Mouse (Mus musculus): Measurements from ENCODE around the gene Kcna2. TPM values are rescaled to one million over a fixed set of nuclear protein-coding genes. Genes with fewer than 3 reads are reported as not detected.

Kcna2 gene
- polyA plus RNA-seq, 1 experiment from 2014 or later = 0.13 TPM

- no peak overlapping the region for H3K27ac ChIP-seq (ENCODE audit: low read length)
- no peak overlapping the region for H3K4me3 ChIP-seq (ENCODE audit: low read depth, low read length)
- H3K36me3 ChIP-seq (ENCODE audit: control insufficient read depth, insufficient read depth) = no peaks in the 10 kb centered on the region
- H3K9me3 ChIP-seq (replicated peaks; ENCODE audit: control insufficient read depth, low read length) = no peaks in the 10 kb centered on the region
- no peak overlapping the region for H3K4me2 ChIP-seq (ENCODE audit: low read depth, low read length)
- WGBS (ENCODE audit: insufficient replicate concordance) = 65% methylated on average over 7 of the region's 7 CpGs
- H3K4me1 ChIP-seq (ENCODE audit: control insufficient read depth, low read depth, low read length) = no peaks in the 10 kb centered on the region
- peaks cover 4% of the 10 kb centered on the region; the same call in 1 of the 2 replicates for H3K27me3 ChIP-seq (ENCODE audit: control insufficient read depth, insufficient read depth, low read depth, low read length)
- no peak overlapping the region for H3K9ac ChIP-seq (ENCODE audit: low read depth, low read length)
- ATAC-seq (ENCODE audit: low read depth) = no peak
These were observed 57.9 kb downstream of the Kcna2 start for GRCm38 (mm10) chr3:107158856-107159255.

- Histone ChIP-seq H3K36me3 (ENCODE audit: control insufficient read depth, insufficient read depth) (no peaks in the 10 kb centered on the region), H3K27ac (ENCODE audit: low read length) (no peak overlapping the region), H3K4me2 (ENCODE audit: low read depth, low read length) (no peak overlapping the region), H3K27me3 (ENCODE audit: control insufficient read depth, insufficient read depth, low read depth, low read length) (peaks cover 4% of the 10 kb centered on the region; the same call in 1 of the 2 replicates), H3K4me3 (ENCODE audit: low read depth, low read length) (no peak overlapping the region), H3K9ac (ENCODE audit: low read depth, low read length) (no peak overlapping the region), H3K4me1 (ENCODE audit: control insufficient read depth, low read depth, low read length) (no peaks in the 10 kb centered on the region), H3K9me3 (replicated peaks; ENCODE audit: control insufficient read depth, low read length) (no peaks in the 10 kb centered on the region)
- 41% methylated on average over 3 of the region's 3 CpGs for WGBS (ENCODE audit: insufficient replicate concordance)
- ATAC-seq (ENCODE audit: low read depth) = no peak
These were observed 58.5 kb downstream of the Kcna2 start for GRCm38 (mm10) chr3:107159418-107159817.

GRCm38 (mm10) chr3:107159859-107160324, 58.9 kb downstream of the Kcna2 start:
- Histone ChIP-seq H3K4me1 (ENCODE audit: control insufficient read depth, low read depth, low read length) (no peaks in the 10 kb centered on the region), H3K36me3 (ENCODE audit: control insufficient read depth, insufficient read depth) (no peaks in the 10 kb centered on the region), H3K27me3 (ENCODE audit: control insufficient read depth, insufficient read depth, low read depth, low read length) (peaks cover 4% of the 10 kb centered on the region; the same call in 1 of the 2 replicates), H3K4me3 (ENCODE audit: low read depth, low read length) (no peak overlapping the region), H3K9ac (ENCODE audit: low read depth, low read length) (no peak overlapping the region), H3K4me2 (ENCODE audit: low read depth, low read length) (no peak overlapping the region), H3K27ac (ENCODE audit: low read length) (no peak overlapping the region), H3K9me3 (replicated peaks; ENCODE audit: control insufficient read depth, low read length) (no peaks in the 10 kb centered on the region)
- WGBS (ENCODE audit: insufficient replicate concordance) = 5% methylated on average over 17 of the region's 17 CpGs
- ATAC-seq (ENCODE audit: low read depth) = no peak

GRCm38 (mm10) chr3:107162741-107163140, 61.8 kb downstream of the Kcna2 start:
- Histone ChIP-seq H3K27me3 (ENCODE audit: control insufficient read depth, insufficient read depth, low read depth, low read length) (peaks cover 4% of the 10 kb centered on the region; the same call in 1 of the 2 replicates), H3K9me3 (replicated peaks; ENCODE audit: control insufficient read depth, low read length) (no peaks in the 10 kb centered on the region), H3K4me2 (ENCODE audit: low read depth, low read length) (no peak overlapping the region), H3K27ac (ENCODE audit: low read length) (no peak overlapping the region), H3K36me3 (ENCODE audit: control insufficient read depth, insufficient read depth) (no peaks in the 10 kb centered on the region), H3K9ac (ENCODE audit: low read depth, low read length) (no peak overlapping the region), H3K4me1 (ENCODE audit: control insufficient read depth, low read depth, low read length) (no peaks in the 10 kb centered on the region), H3K4me3 (ENCODE audit: low read depth, low read length) (no peak overlapping the region)
- 64% methylated on average over 2 of the region's 2 CpGs for WGBS (ENCODE audit: insufficient replicate concordance)
- no peak for ATAC-seq (ENCODE audit: low read depth)

Other genes starting within 250 kb of the Kcna2 start
- gene Kcna3, start 65.0 kb upstream of the Kcna2 start, polyA plus RNA-seq (2015; fragmentation: Nextera tagmentation; extraction: Ambion mirVana) = 0.68 and 1.1 TPM in 2 replicates
- not detected in 2 replicates for gene Kcna10, start 81.9 kb downstream of the Kcna2 start, polyA plus RNA-seq (2015; fragmentation: Nextera tagmentation; extraction: Ambion mirVana)
- 0.07 and 7.3 TPM in 2 replicates for gene Cym, start 120.6 kb downstream of the Kcna2 start, polyA plus RNA-seq (2015; fragmentation: Nextera tagmentation; extraction: Ambion mirVana)
- gene A630076J17Rik, start 129.5 kb downstream of the Kcna2 start, polyA plus RNA-seq (2015; fragmentation: Nextera tagmentation; extraction: Ambion mirVana) = not detected in 2 replicates
- gene Prok1, start 138.6 kb downstream of the Kcna2 start, polyA plus RNA-seq (2015; fragmentation: Nextera tagmentation; extraction: Ambion mirVana) = 0.05 and 0.06 TPM in 2 replicates
- gene Lamtor5, start 177.7 kb downstream of the Kcna2 start, polyA plus RNA-seq (2015; fragmentation: Nextera tagmentation; extraction: Ambion mirVana) = 88.2 and 90.1 TPM in 2 replicates
- gene Slc16a4, start 190.1 kb downstream of the Kcna2 start, polyA plus RNA-seq (2015; fragmentation: Nextera tagmentation; extraction: Ambion mirVana) = 0.30 and 0.39 TPM in 2 replicates
- 8.1 and 8.2 TPM in 2 replicates for gene Rbm15, start 232.5 kb downstream of the Kcna2 start, polyA plus RNA-seq (2015; fragmentation: Nextera tagmentation; extraction: Ambion mirVana)

Data from liver, embryonic 16.5 days (tissue).